Mouse (Mus musculus): Measurements from ENCODE around the gene Gm20662. TPM values are rescaled to one million over a fixed set of nuclear protein-coding genes. Genes with fewer than 3 reads are reported as not detected.

The Gm20662 gene
- polyA plus RNA-seq, 2 experiments, result 0.76 to 6.8 TPM

DNA sequence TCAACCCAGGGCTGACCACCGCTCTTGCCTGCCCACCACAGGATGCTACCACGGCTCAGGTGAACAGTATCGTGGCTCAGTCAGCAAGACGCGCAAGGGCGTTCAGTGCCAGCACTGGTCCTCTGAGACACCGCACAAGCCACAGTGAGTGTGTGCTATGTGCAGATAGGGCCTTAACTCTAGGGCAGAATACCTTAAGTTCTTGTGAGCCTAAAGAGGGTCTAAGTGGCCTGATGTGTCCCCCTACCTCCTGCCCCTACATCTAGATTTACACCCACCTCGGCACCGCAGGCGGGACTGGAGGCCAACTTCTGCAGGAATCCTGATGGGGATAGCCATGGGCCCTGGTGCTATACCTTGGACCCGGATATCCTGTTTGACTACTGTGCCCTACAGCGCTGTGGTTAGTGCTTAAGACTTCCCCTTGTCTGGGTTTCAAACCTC lies 86.9 kb downstream of the Gm20662 start, which contains the start of gene Rnf123:
Gene Rnf123 (minus strand): TSS at position 359 of the 444 bp plus-strand sequence.
- TF ChIP-seq POLR2A (IDR thresholded peaks at IDR 0.05; ENCODE audit: borderline replicate concordance, extremely low read depth, insufficient read depth, insufficient read length), result no peak
- ATAC-seq (ENCODE audit: low FRiP score, low read depth) (no peak), DNase-seq (ENCODE audit: low spot score) (no peak)
- H3K9me3 ChIP-seq (ENCODE audit: control insufficient read depth, low read length), result no peaks in the 10 kb centered on the region
- H3K4me3 ChIP-seq (replicated peaks; ENCODE audit: low read length), result peak within 1 kb of the TSS; percentile 11; the same call in 1 of the 2 replicates
- WGBS, result 33% methylated on average over 12 of the region's 12 CpGs
- no peak within 1 kb of the TSS for H3K27ac ChIP-seq (replicated peaks; ENCODE audit: low read depth, low read length)
- peaks cover 14% of the 10 kb centered on the region for H3K4me1 ChIP-seq (ENCODE audit: control insufficient read depth, insufficient read depth, low read length)
- peak within 1 kb of the TSS; percentile 12; the same call in 1 of the 2 replicates for H3K9ac ChIP-seq (ENCODE audit: low read depth, low read length, severe bottlenecking)
- peaks cover 20% of the 10 kb centered on the region; the same call in 1 of the 2 replicates for H3K27me3 ChIP-seq (ENCODE audit: control insufficient read depth, insufficient read depth, low read length)
- H3K36me3 ChIP-seq (ENCODE audit: control insufficient read depth, insufficient read depth, low read length), result peaks cover 40% of the 10 kb centered on the region
- peak within 1 kb of the TSS; percentile 26 for H3K4me2 ChIP-seq (replicated peaks; ENCODE audit: low read depth, low read length, severe bottlenecking)

DNA sequence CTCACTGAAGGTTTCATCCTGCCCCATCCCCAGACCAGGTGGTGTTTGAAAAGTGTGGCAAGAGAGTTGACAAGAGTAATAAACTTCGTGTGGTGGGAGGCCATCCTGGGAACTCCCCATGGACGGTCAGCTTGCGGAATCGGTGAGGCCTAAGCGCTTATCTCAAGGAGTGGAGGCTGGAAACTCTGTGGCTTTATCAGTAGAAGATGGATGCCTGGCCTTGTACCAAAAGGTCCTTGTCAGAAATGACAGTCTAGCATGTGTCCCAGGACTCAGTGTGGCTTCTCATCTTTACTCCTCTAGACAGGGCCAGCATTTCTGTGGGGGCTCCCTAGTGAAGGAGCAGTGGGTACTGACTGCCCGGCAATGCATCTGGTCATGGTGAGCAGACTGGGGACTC lies 87.4 kb downstream of the Gm20662 start:
- TF ChIP-seq POLR2A (IDR thresholded peaks at IDR 0.05; ENCODE audit: borderline replicate concordance, extremely low read depth, insufficient read depth, insufficient read length), result no peak
- peaks cover 20% of the 10 kb centered on the region; the same call in 1 of the 2 replicates for H3K27me3 ChIP-seq (ENCODE audit: control insufficient read depth, insufficient read depth, low read length)
- no peak overlapping the region for H3K4me2 ChIP-seq (replicated peaks; ENCODE audit: low read depth, low read length, severe bottlenecking)
- H3K4me3 ChIP-seq (replicated peaks; ENCODE audit: low read length), result no peak overlapping the region
- H3K9me3 ChIP-seq (ENCODE audit: control insufficient read depth, low read length), result no peaks in the 10 kb centered on the region
- peaks cover 46% of the 10 kb centered on the region for H3K36me3 ChIP-seq (ENCODE audit: control insufficient read depth, insufficient read depth, low read length)
- peaks cover 11% of the 10 kb centered on the region for H3K4me1 ChIP-seq (ENCODE audit: control insufficient read depth, insufficient read depth, low read length)
- no peak for DNase-seq (ENCODE audit: low spot score)
- ATAC-seq (ENCODE audit: low FRiP score, low read depth), result no peak
- 83% methylated on average over 6 of the region's 6 CpGs for WGBS
- H3K27ac ChIP-seq (replicated peaks; ENCODE audit: low read depth, low read length), result no peak overlapping the region
- no peak overlapping the region for H3K9ac ChIP-seq (ENCODE audit: low read depth, low read length, severe bottlenecking)

DNA sequence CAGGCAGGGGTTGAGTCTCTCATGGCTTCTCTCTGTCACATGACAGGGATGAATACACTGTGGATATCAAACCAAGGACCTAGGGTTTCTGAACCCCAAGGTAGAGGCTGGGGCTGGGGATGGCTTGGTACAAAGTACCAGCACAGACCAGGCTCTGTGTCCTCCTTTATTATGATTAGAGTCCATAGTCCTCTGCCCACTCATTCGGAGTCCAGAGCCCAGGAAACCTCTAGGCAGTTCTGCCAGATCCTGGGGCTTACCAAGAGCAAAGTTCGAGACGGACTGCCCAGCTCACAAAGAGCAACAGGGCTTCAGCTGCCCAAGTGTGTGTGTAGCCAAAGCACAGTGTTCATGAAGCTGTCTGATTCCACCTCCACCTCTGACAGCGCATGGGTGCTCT lies 89.1 kb downstream of the Gm20662 start:
- 93% methylated on average over 4 of the region's 4 CpGs for WGBS

DNA sequence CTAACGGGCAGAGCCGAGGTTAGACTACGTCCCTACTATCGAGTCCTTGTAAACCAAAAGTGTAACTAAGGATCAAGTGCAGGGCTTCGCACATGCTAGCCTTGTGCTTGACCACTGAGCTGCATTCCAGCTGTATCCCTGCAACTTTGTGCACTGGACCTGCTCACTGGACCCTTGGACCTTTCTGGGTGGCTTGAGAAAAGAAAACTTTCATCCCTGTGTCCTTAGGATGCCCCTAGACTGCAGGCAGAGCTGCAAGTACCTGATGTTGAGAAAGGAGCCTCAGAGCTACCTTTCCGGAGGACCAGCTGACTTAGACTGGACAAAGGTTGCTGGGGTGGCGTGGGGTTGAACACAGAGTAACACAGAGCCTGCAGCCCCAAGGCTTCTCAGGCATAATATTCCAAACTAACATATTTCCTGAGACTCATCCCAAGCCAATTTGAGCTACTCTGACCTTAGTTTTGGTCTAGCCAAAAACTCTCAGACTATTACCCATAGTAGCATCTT lies 94.5 kb downstream of the Gm20662 start:
- H3K27me3 ChIP-seq (ENCODE audit: control insufficient read depth, insufficient read depth, low read length), result no peaks in the 10 kb centered on the region
- no peaks in the 10 kb centered on the region for H3K9me3 ChIP-seq (ENCODE audit: control insufficient read depth, low read length)
- ATAC-seq (ENCODE audit: low FRiP score, low read depth) (no peak), DNase-seq (ENCODE audit: low spot score) (no peak)
- H3K4me2 ChIP-seq (replicated peaks; ENCODE audit: low read depth, low read length, severe bottlenecking), result no peak overlapping the region
- no peak overlapping the region for H3K4me3 ChIP-seq (replicated peaks; ENCODE audit: low read length)
- 0 out of 2 replicates have a peak, but pooled peaks cover 9% of the 10 kb centered on the region for H3K4me1 ChIP-seq (ENCODE audit: control insufficient read depth, insufficient read depth, low read length)
- 90% methylated on average over 7 of the region's 7 CpGs for WGBS
- H3K27ac ChIP-seq (replicated peaks; ENCODE audit: low read depth, low read length), result no peak overlapping the region
- H3K36me3 ChIP-seq (ENCODE audit: control insufficient read depth, insufficient read depth, low read length), result peaks cover 68% of the 10 kb centered on the region
- H3K9ac ChIP-seq (ENCODE audit: low read depth, low read length, severe bottlenecking), result no peak overlapping the region
- no peak for TF ChIP-seq POLR2A (IDR thresholded peaks at IDR 0.05; ENCODE audit: borderline replicate concordance, extremely low read depth, insufficient read depth, insufficient read length)

More for the DNA sequence above, 89.1 kb downstream of the Gm20662 start:
- H3K4me3 ChIP-seq (replicated peaks; ENCODE audit: low read length), result no peak overlapping the region
- no peaks in the 10 kb centered on the region for H3K9me3 ChIP-seq (ENCODE audit: control insufficient read depth, low read length)
- DNase-seq (ENCODE audit: low spot score), result no peak
- no peak overlapping the region for H3K27ac ChIP-seq (replicated peaks; ENCODE audit: low read depth, low read length)
- no peak overlapping the region for H3K9ac ChIP-seq (ENCODE audit: low read depth, low read length, severe bottlenecking)
- ATAC-seq (ENCODE audit: low FRiP score, low read depth), result no peak
- peaks cover 5% of the 10 kb centered on the region for H3K4me1 ChIP-seq (ENCODE audit: control insufficient read depth, insufficient read depth, low read length)
- TF ChIP-seq POLR2A (IDR thresholded peaks at IDR 0.05; ENCODE audit: borderline replicate concordance, extremely low read depth, insufficient read depth, insufficient read length), result no peak
- no peak overlapping the region for H3K4me2 ChIP-seq (replicated peaks; ENCODE audit: low read depth, low read length, severe bottlenecking)
- H3K36me3 ChIP-seq (ENCODE audit: control insufficient read depth, insufficient read depth, low read length), result peaks cover 63% of the 10 kb centered on the region
- peaks cover 20% of the 10 kb centered on the region; the same call in 1 of the 2 replicates for H3K27me3 ChIP-seq (ENCODE audit: control insufficient read depth, insufficient read depth, low read length)

DNA sequence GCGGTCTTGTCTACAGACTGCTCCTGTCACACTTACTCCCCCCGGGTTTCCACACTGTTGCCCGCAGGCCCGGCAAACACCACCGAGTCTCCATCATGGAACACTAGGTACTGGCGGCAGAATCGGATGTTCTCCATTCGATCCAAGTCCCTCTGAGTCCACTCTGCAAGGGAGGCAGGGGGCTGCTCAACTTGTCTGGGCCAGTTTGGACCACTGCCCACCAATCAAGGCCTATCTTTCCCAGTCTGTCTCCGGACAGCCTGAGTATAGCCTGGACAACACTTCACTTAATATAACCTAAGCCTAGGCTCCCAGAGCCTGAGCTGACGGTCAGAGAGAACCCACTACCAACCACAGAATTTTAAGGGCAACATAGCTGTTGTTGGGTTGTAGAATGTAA lies 97.4 kb downstream of the Gm20662 start:
- no peak for ATAC-seq (ENCODE audit: low FRiP score, low read depth)
- no peak for DNase-seq (ENCODE audit: low spot score)
- peak overlapping the region; percentile 69 for H3K4me2 ChIP-seq (replicated peaks; ENCODE audit: low read depth, low read length, severe bottlenecking)
- 66% methylated on average over 10 of the region's 10 CpGs for whole genome bisulfite sequencing
- peak overlapping the region; percentile 62 for H3K9ac ChIP-seq (ENCODE audit: low read depth, low read length, severe bottlenecking)
- H3K36me3 ChIP-seq (ENCODE audit: control insufficient read depth, insufficient read depth, low read length), result peaks cover 39% of the 10 kb centered on the region
- no peaks in the 10 kb centered on the region for H3K9me3 ChIP-seq (ENCODE audit: control insufficient read depth, low read length)
- H3K27ac ChIP-seq (replicated peaks; ENCODE audit: low read depth, low read length), result no peak overlapping the region
- 0 out of 2 replicates have a peak, but pooled peaks cover 9% of the 10 kb centered on the region for H3K4me1 ChIP-seq (ENCODE audit: control insufficient read depth, insufficient read depth, low read length)
- no peak for TF ChIP-seq POLR2A (IDR thresholded peaks at IDR 0.05; ENCODE audit: borderline replicate concordance, extremely low read depth, insufficient read depth, insufficient read length)
- H3K27me3 ChIP-seq (ENCODE audit: control insufficient read depth, insufficient read depth, low read length), result no peaks in the 10 kb centered on the region
- peak overlapping the region; percentile 56 for H3K4me3 ChIP-seq (replicated peaks; ENCODE audit: low read length)

Data from limb, embryonic 14.5 days (tissue).